Mouse (Mus musculus): ENCODE results near the gene Pip5k1a.
"Not testable (repeated sequence)": the region's sequence is repeated elsewhere in the genome, so short reads cannot be mapped to it uniquely, and the experiment has no call there.

The Pip5k1a gene

DNA sequence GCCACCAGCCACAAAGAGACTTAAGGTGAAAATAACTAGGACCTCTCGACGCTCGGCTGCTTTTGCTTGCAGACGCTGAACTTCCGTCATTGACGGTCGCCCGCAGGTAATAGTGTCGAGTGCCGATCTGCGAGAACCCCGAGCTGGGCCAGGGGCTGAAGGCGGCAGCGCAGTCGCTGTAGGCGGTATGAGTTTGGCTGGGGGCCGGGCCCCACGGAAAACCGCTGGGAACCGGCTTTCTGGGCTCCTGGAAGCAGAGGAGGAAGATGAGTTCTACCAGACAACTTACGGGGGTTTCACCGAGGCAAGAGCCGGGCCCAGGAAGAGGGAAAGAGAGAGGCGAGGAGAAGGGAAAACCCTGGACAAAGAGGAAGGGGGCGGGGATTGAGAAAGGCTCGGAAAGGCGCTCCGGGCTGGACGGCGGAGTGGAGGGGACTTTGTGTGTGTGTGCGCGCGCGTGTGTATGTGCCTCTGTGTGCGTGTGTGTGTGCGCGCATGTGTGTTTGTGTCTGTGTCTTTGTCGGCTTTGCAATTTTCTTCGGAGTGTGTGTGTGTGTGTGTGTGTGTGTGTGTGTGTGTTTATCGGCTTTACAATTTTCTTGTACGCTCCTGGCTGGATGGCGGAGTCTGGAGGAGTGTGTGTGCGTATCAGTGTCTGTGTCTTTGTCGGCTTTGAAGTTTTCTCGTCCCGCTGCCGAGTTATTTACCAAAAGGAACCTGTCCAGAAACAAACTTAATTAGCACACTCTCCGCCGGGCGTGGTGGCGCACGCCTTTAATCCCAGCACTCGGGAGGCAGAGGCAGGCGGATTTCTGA is 4.4 kb upstream of the Pip5k1a start, which contains the start of gene Vps72:
Gene Vps72, plus strand, starts transcription at position 112 of the 816 bp plus-strand sequence.
- peak; percentile 90 for DNase-seq

DNA sequence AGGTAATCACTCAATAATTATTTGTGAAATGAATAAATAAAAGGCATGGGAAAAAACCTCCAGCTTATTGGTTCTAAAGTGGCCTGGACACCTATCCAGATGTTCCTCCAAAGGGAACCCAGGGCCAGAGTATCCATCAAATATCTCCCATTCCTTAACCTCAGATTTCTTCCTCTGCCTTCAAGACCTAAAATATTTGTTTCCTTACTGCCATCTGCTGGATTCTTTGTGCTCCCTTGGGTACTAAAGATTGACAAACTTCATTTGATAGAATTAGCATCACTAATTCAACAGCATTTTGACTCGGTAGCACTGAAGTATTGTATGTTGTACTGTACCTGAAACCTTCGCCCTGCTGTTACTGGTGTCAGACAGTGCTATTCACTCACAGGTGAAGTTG is 1.2 kb upstream of the Pip5k1a start:
- DNase-seq = no peak

DNA sequence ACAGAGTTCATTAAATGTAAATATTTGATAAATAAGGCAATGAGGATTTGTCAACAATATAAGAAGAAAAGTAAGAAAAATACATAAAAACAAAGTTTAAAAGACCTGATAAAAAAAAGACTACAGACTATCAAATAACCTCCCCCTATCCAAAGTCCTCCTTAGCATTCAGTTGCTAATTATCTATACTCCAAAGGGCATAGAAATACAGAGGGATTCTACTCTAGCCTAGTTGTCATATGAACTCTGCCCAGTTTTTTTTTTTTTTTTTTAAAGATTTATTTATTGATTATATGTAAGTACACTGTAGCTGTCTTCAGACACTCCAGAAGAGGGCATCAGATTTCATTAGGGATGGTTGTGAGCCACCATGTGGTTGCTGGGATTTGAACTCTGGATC is 578 bp upstream of the Pip5k1a start:
- DNase-seq = not testable (repeated sequence)

DNA sequence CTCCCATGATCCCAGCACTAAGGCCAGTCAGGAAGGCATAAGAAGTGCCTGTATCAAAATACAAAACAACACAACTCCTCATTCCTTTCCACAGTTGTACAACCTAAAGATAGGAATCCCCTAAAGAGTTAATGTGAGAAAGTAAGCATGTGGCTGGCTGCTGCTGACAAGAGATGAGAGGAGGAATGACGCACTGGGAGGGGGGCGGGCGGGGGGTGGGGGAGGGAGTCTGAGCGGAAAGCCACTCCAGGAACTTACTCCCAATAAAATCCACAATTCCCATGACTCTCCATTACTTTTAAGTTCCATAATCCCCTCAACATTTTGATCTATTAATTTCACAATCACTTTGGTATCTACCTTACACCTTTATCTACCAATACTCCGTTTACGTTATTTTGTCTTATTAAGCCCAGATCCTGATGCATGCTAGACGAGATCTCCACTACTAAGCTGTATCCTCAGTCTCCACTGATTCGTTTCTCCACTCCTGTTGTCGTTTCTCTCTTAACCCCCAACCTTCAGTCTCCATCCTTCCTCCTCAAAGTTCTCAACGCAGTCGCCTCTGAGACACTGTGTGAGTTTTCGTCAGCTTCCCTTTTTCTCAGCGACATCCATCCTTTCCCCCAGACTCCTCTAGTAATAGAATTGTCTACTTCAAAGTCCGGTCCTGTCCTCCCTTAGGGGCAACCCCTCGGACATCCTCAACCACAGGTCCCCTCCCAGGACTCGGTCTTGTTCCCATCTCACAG is 968 bp downstream of the Pip5k1a start:
- DNase-seq = no peak

DNA sequence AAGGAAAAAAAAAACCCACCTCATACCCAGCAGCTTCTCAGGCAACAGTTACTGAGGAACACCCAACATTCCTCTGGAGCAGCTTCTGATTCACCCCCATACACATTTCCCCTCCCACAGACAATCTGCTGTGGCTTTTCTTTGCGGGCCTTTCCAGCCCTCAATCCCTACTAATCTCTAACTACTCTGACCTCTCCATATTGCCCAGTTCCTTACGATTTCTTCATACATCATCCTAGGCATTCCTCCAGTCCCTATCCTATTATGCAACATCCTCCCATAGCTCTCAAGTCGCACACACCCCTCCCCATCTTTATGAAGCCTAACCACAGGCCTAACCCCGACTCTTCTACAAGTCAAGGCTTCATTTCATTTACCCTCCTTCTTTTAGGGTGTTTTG is 1.6 kb downstream of the Pip5k1a start:
- no peak for DNase-seq

DNA sequence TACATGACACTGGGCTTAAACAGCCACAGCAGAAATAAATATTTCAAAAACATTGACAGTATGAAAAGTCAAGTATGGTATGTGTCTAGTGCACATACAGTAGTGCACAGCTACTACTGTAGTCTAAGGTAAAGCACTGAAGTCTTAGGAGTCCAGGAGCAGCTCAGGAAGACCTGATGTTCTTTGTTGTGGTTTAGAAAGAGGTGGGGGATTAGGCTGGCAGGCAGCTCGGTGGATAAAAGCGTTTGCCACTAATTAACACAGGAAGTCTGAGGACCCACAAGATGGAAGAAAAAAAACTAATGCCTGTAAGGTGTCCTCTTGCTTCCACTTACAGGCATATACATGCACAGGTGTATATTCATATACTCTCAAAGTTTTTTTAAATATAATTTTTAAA is 5.9 kb downstream of the Pip5k1a start:
- DNase-seq = no peak

DNA sequence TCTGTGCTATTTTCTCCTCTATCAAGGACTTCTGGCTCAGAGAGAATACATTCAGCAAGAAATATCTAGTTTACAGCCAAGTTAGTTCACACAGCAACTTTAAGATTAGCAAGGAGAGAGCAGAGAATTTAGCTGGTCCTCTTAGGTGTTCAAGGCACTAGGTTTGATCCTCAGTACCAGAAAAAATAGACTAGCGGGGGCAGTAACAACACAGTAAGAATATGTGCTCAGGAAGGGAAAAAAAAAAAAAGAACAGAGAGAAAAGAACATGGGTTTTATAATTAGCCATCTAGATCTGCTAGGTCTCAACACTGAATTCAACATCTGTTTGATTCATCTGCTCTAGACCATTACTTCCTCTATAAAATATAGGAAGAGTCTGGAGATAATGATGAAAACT is 18.7 kb downstream of the Pip5k1a start:
- DNase-seq = no peak

DNA sequence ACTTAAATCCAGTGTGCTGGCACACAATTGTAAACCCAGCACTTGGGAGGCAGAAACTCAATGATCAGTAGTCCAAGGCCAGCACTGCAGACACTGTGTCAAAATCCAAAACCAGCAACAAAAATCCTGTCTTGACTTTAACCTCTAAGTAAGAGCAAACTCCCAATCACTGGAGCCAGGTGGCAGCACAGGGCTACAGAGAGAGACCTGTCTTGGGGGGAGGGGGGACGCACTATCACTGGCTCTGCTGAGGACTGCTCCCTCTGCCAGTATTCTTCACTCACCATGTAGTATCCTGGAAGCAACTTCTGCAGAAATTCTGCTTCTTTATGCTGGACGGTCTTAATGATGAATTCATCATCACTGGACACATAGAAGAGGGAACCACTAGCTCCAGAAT is 35.1 kb downstream of the Pip5k1a start:
- peak; percentile 8 for DNase-seq

DNA sequence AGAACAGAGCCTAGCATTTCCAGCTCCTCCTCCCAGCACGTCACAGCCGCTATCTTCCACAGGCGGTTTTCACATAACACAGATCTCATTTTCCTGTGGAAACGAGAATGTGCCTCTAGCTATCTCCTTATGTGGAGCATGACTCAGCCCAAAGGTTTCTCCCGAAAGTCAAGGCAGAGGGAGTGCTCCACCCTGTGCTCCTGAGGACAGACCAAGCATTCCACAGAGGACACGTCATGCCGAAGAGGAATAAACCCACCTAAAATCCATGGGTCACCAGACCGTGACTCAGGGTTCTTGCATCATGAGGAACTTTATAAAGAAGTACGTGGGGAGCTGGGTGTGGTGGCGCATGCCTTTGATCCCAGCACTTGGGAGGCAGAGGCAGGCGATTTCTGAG is 40.2 kb downstream of the Pip5k1a start:
- DNase-seq = no peak

DNA sequence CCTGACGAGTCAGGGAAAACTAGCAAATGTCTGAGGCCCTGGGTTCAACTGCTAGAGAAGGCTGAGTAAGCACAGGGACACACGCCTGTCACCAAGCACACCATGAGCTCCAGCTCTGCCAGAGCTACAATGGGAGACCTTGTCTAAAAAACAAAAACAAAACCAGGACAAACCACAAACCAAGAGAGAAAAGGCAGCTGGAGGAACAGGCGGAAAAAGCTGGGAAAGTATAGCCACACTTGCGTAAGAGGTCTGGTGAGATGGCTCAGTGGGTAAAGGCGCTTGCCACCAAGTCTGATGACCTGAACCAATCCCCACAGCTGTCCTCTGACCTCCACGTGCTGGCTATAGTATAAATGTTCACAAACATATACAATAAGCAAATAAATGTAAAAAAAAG is 40.6 kb downstream of the Pip5k1a start:
- DNase-seq = no peak

DNA sequence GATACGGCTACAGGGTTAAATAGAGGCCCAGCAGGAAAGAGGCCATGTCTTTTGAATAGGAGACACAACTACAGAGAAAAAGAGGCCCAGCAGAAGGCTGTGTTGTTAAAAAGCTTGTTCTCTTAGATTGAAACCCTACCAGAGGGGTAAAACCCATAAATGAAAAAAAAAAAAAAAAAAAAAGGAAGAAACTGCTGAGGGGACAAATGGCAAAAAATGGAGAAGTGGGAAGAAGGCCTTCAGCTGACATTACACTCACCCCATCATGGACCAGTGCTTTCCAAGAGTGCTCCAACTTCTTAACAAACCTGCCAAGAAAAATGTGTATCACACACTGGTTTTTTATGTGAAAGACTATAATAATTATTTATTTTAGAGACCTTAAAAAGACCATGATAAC is 41.2 kb downstream of the Pip5k1a start:
- no peak for DNase-seq

DNA sequence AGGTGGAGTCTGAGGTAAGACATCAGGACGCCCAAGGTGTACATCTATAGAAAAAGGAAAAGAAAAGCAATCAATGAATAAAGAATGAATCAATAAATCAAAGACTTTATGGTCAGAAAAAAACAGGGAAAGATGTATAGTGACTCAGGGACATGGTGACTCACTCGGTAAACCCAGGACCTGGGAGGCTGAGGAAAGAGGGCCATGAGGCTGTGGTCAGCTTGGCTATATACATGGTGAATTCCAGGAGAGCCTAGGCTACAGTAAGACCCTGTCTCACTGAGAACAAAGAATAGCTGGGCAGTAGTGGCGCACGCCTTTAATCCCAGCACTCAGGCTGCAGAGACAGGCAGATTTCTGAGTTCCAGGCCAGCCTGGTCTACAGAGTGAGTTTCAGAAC is 43.0 kb downstream of the Pip5k1a start:
- DNase-seq = no peak

DNA sequence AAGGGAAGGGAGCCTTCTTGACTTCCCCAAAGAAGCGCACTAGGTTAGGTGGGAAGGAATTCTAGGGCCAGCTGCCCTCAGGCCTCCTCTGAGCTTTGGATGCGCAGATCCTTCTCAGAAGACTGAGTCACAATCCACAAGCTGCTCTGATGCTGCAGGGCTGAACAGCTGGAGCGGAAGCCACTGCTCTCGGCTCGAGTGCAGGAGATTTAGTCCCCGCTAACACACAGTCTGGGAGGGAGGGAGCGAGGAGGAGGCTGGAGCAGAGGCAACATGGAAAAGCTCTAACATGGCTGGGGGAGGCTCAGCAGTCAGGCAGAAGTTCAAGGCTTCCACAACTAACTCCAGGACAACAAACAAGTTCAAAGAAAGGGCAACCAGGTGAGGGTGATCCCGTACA is 48.7 kb downstream of the Pip5k1a start:
- no peak for DNase-seq

DNA sequence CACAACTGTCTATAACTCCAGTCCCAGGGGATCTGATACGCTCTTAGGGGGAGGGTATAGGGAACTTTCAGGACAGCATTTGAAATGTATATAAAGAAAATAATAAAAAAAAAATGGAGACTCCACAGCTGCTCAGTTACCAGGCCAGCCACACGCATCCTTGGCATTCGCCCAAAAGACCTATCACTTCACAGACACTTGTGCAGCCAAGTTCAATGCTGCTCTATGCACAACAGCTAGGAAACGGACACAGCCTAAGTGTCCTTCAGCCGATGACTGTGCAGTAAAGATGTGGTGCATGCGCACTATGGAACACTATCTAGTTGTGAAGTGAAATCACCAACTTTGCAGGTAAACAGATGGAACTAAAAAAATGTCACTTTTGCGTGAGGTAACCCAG is 50.5 kb downstream of the Pip5k1a start:
- DNase-seq = no peak

DNA sequence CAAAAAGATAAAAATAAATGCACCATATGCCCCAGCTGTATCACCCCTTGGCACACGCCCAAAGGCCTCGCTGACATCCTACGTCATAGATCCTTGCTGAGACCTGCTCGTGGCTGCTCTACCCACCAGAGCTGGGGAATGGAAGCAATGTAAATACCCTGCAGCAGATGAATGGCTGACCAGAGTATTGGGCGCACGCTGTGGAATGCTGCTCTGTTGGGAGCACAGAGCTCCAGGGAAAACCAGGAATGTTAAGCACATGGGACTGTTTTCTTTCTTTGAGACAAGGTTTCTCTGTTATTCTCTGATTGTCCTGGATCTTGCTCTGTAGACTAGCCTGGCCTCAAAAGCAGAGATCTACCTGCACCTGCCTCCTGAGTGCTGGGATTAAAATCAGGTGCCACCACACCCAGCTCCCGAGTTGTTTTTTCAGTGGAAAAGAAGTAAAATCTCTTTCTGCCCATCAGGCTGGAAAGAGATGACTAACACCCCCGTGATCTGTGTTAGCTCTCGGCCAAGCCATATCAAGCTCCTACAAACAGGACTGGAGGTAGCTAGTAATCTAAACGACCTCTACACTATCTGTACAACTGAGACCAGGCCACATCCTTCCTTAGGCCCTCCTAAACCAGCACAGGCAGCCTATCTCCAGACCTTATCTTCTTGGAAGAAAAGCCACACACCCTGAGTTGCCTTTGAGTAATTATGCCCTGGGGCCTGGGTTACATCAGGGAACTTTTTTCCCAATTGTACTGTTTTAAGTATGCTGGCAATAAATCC is 52.1 kb downstream of the Pip5k1a start:
- no peak for DNase-seq

DNA sequence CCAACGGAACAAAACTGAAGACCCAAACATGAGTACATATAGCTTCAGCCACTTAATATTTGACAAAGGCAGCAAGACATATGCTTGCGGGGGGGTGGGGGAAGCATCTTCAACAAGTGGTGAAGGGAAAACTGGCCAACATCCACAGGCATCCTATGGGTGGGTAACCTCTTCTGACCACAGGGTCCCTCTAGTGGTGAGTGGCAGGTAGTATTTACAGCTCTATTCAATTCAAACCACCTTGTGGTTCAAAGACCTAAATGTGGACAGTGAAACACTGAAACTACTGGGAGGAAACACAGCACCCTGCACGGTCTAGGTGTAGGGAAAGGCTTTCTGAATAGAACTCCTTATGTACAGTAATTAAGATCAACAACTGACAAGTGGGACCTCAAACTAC is 53.0 kb downstream of the Pip5k1a start:
- peak; percentile 35 for DNase-seq

DNA sequence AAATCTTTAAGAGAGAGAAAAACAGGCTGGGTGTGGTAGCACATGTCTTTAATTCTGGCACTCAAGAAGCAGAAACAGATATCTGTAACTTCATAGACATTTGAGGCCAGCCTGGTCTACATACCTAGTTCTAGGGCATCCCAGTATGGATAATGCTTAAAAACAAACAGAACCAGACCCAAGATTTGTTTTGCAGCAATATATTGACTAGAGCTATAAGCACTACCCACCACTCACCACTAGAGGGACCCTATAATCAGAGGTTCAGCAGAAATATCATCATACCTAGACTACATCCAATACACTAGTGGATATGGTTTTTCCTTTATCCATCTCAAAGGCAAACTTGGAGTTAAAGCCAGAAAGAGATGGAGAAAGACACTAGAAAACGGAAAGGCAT is 53.8 kb downstream of the Pip5k1a start:
- DNase-seq = peak; percentile 49

DNA sequence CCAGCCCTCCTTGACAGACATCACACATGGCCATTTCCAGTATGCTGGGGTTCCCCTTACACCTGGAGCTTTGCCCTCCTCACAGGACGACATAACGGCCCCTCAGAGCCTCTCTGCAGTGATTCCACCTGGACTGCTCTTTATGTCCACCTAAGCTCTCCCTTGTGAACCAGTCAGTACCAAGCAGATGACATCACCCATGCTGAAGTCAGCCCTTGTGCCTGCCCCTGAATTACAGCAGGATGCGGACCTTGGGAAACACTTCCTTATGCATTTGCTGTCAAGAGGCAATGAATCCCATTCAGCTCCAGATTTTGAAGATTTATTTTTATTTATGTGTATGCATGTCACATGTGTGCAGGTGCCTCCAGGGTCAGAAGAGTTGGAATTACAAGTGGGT is 58.8 kb downstream of the Pip5k1a start:
- DNase-seq = no peak

DNA sequence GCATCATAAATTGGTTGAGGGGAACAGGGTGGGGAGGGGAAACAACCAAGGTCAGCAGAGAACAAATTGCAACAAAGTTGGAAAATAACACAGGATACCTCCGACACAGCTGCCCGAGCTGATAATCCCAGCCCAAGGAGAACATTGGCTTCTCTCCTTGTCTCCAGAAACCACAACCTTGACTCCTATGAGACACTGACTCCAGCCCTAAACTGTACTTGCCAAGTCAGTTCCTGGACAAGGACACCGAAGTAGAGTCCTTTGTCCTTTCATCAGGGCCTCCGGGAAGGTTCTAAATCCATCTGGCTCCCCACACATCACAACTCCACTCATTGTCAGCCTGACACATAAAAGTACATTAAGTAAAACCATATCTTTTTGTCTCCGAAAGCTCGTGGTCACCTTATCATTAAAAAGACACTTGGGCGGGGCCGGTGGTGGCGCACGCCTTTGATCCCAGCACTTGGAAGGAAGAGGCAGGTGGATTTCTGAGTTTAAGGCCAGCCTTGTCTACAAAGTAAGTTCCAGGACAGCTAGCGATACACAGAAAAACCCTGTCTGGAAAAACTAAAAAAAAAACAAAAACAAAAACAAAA is 60.2 kb downstream of the Pip5k1a start:
- DNase-seq = no peak

DNA sequence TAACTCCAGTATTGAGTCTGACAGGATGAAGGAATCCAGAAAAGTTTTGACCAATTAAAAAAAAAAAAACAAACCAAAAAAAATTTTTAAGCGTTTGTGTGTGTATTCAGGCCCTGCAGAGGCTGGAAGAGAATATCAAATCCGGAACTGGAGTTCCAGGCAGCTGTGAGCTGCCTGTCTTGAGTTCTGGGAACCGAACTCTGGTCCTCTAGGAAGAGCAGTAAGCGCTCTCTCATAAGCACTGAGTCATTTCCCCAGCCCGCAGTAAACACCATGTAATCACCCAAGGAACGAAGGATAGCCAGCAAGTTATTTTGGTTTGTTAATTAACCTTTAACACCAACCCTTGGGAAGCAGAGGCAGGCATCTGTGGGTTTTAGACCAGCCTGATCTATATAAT is 63.5 kb downstream of the Pip5k1a start:
- DNase-seq = no peak

DNA sequence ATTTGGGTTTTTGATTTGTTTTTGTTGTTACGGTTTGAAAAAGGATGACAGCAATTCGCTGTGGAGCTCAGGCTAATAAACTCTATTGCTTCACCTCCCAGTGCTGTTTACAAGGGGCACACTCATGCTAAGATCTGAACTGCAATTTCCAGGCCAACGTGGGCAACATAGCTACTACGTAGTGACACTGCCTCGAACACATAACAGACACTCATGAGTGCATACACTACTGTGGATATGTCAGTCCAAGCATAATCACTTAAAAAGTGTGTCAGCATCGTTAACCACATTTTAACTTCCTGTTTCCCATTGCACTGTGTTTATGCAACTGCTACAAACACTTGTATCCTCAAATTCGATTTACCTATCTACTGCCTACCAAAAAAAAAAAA is 63.9 kb downstream of the Pip5k1a start:
- no peak for DNase-seq

DNA sequence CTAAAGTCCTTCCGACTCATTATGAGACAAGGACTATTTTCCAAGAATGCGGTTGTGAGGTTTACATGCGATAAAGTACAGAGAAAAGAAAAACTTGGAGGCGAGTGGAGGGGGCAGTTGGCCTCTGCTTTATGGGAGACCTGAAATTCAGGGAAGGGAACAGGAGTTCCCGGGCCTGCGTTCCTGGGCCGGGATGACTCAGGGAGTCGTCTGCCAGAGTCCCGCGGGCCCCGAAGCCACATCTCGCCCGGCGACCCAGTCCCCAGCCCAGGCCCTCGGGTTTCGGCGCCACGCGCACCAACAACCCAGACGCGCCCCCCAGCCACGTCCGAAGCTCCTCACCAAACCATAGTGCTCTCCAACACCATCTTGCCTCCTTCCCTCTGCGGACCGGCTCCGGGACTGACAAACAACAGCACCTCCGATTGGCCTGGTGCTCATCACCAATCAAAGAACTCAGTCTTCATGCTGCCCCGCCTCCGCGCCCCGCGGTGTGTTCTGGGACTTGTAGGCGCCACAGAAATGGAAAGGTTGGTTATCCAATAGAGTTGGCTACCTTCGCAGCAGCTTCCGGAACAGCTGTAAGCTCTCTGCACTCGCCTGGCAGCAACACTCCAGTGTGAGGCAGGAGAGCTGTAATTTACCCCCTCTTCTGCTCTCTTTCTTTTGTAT is 64.4 kb downstream of the Pip5k1a start, which contains the start of gene Psmd4:
Gene Psmd4, minus strand, starts transcription at position 449 of the 672 bp plus-strand sequence.
- DNase-seq = peak; percentile 99

DNA sequence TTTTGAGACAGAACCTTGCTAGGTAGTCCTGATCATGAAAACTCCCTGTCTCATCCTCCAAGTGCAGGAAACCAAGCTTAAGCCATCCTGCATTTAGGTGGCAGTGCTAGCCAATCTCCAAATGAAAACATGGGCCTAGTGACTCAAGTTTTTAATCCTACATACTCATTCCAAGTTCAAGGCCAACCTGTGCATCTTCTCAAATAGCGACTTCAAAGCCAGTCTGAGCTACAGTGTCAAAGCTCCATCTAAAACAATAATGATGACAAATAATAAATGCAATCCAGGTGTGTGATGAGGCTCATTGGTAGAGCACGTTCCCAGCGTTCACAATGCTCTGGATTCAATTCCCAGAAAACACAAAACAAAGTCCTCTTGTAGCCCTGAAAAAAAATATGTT is 65.1 kb downstream of the Pip5k1a start:
- DNase-seq = no peak
